Comparison of ENCODE assay signal across 9 mouse cellular contexts in the genomic region with DNA sequence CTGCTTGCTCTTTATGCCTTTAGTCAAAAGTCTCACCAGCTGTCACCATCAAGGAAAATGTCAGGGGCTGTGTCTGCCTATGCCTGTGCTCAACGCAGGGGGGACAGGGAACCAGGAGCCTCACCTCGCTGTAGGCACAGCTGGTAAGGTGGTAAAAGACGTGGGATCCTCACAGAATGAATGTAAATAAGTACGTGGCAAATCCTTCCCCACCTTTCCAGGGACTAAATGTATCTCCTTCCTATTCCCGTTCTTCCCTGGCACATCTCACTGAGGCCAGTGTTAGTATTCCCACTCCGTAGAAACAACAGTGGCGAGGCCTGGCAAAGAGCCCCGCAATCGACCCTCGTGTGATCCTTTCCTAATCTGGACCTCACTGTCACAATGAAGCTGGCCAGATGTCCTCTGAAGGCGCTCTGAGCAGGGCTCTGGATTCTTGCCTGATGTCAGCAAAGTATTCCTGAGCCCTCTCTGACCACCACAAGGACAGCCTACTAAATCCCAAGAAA.
DNase-seq lines count a peak whose midpoint lies in the region; ATAC-seq lines count a peak whose summit lies in the region.
"Had no signal": no experiment of that assay in that cellular context is flagged by ENCODE, and none has a peak within 500 bp of the region (broad histone marks: within the 10 kb centered on the region; RNA-seq: fewer than 3 reads in every experiment).

No protein-coding gene starts in this region.

- WGBS in heart, embryonic 13.5 days, result 7% methylated on average over 11 of the region's 11 CpGs

- H3K27me3 ChIP-seq in heart, embryonic 13.5 days (replicated peaks), result no peaks in the 10 kb centered on the region

- peaks cover 23% of the 10 kb centered on the region for H3K4me1 ChIP-seq in heart, embryonic 13.5 days

- peak overlapping the region; percentile 53 for H3K4me2 ChIP-seq in heart, embryonic 13.5 days

- peak overlapping the region; percentile 53 for H3K9ac ChIP-seq in heart, embryonic 13.5 days

- 0 out of 2 replicates have a peak overlapping the region, but pooled peaks have one; percentile 6 for H3K4me3 ChIP-seq in heart, embryonic 13.5 days

- peak overlapping the region; percentile 70 for H3K27ac ChIP-seq in heart, embryonic 13.5 days (replicated peaks)

- DNase-seq in gastrocnemius, adult 18-20 months (ENCODE audit: low spot score), result peak; percentile 7
- no peak for DNase-seq in gastrocnemius, postnatal 4 days (ENCODE audit: low spot score in 2 of 2)
- DNase-seq in MN1 (ENCODE audit: low spot score), result peak; percentile 65
- peak; percentile 20 to 27 for DNase-seq in layer of hippocampus, postnatal 36 days
- no peak for DNase-seq in testis, postnatal 10 days (ENCODE audit: low spot score)
- DNase-seq in natural killer cell, adult 2 months (ENCODE audit: low spot score in 2 of 2), result no peak
- no peak for DNase-seq in adrenal gland, postnatal 10 days
- DNase-seq: thymus, adult 18-20 months had no signal

- peak; percentile 68 for ATAC-seq in heart, embryonic 13.5 days (ENCODE audit: extremely low read depth, insufficient number of reproducible peaks, low FRiP score, low TSS enrichment)

- H3K36me3 ChIP-seq in heart, embryonic 13.5 days, result no peaks in the 10 kb centered on the region

- H3K9me3 ChIP-seq in heart, embryonic 13.5 days, result no peaks in the 10 kb centered on the region

Comparison
In these comparisons a context has a peak if more than half of its experiments do, and no peak if none do; other contexts are left out.
1. DNase-seq: peak in gastrocnemius, adult 18-20 months (single experiment), MN1 (single experiment) and layer of hippocampus, postnatal 36 days (2 of 2); none in gastrocnemius, postnatal 4 days (0 of 2), testis, postnatal 10 days (single experiment), natural killer cell, adult 2 months (0 of 2) and adrenal gland, postnatal 10 days (single experiment).